Mouse (Mus musculus): ENCODE results near the gene Defb45. TPM values are rescaled to one million over a fixed set of nuclear protein-coding genes. Genes with fewer than 3 reads are reported as not detected.
A peak's percentile ranks its signal among the peaks of the same experiment; 100 is the strongest.

The Defb45 gene
- total RNA-seq (2021) = not detected
- long read RNA-seq = 0 reads

DNA sequence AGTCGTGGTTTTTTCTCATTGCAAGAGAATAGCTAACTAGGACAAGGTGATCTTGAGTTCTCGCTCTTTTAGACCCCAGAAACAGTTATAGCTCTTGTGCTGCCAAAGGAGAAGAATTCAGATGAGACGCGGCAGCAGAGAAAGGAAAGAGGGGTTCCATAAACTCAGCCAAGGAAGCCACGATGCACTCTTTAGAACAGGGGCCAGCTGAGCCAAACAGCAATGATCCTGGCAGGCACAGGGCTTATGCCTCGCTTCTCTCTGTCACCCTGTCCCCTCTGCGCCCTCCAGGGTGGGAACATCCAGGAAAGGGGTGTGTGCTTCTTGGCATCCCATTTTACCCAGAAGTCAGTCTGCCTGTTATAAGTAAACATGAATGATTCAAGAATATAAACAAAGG lies at the start of gene Defb45:
TSS of gene Defb45 (minus strand) at position 101 of the 400 bp plus-strand sequence.
- no peak for DNase-seq (ENCODE audit: low spot score in 2 of 2)

DNA sequence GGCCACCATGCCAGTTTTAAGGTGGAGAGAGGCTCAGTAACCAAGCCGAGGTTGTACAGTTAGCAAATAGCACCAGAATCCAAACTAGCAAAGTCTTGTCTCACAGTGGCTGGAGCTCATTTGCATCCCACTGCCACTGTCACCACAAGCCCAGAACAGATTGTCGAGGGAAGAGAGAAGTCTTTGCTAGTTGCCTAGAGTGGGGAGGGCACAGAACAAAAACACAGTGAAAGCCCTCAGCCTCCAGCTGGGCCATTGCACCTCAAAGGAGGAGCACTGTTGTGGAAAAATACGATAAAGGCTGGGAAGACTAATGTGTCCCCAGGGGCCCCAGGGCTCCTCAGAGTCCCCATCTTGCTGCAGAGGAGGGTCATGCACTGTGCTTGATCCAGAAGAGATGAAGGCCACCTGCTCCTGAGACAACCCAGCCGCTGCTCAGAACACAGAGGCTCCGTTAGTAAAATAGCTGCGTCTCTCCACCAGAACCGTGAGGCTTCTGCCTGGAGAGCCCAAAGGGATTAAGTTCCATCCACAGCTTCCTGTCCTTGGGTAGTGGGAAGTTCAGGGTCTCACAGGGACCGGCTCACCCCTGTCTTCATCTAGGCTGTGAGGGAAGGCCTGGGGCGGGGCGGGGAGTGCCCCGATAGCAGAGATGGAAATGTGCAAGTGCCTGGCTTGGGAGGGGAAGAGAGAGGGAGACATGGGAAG lies 40.4 kb upstream of the Defb45 start:
- no peak for DNase-seq (ENCODE audit: low spot score in 2 of 2)

DNA sequence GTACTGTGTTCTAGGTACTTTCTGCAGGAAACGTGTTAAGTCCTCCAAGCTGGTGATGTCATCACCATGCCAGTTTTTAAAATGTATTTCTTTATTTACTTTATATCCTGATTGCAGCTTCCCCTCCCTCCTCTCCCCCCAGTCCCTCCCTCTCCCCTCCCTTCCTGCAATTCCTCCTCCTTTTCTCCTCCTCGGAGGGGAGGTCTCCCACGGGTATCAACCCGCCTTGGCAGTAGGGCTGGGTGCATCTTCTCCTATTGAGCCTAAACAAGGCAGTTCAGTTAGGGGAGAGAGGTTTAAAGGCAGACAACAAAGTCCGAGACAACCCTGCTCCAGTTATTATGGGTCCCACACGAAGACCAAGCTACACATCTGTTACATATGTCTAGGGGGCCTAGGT lies 39.7 kb upstream of the Defb45 start:
- DNase-seq (ENCODE audit: low spot score in 2 of 2) = no peak

DNA sequence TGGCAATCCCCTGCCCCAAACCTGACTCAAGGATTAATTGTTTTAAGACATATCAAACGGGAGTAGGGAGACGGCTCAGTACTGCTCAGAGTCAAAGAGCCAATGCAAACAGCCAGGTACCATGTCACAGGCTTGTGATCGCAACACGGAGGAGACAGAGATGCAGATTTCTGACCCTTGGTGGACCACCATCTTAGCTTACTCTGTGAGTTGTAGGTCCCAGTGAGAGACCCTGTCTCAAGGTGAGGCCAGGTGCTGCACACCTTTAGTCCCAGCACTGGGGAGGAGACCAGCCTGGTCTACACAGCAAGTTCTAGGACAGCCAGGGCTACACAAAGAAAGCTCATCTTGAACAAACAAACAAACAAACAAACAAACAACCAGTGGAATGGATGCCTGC lies 38.2 kb upstream of the Defb45 start:
- no peak for DNase-seq (ENCODE audit: low spot score in 2 of 2)

DNA sequence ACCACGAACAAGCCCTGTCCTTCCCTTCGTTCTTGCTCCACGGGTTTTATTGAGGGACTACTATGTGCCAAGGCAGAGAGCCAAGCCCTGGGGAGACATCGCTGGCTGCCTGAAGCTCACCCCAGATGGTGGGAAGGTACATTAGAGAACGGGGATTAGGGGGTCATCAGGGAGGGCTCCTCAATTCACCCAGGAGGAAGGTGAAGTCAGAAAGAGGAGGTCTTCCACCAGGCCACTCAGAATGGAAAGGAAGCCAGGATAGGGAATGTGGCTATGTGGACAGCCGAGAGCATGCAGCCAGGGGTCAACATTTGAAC lies 37.8 kb upstream of the Defb45 start:
- no peak for DNase-seq (ENCODE audit: low spot score in 2 of 2)

DNA sequence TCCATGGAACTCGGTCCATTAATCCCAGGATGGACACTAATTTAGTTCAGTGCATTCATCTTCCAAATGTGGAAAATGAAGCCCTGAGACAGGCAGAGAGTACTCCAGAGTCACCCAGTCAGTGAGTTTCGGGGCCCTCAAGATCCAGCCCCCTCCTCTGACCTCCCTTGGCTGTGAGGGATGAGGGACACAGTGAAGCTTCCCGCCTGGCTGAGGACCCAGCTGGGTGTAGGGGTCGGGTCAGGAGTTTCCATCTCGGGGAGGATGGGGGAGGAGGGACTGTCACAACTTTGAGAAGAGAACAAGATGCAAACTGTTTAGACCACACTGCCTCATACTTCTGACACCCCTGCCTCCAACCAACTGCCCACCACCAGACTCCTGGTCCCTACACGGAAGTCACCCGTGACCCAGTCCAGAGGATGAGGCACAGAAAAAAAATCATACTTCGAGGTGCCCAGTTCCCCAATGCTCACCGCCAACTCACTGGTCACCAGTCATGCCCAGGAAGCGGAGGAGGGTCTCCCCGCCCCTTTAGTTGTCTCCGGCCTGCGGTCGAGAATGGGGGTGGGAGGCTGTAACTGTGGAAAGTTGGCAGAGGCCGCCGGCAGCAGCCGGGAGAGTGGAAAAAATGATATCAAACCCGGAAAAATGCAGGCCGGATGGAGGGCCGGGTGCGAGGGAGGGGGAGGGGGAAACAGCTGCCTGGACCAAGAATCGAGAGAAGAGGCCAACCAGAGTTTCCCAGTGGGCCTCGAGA lies 37.2 kb upstream of the Defb45 start:
- no peak for DNase-seq (ENCODE audit: low spot score in 2 of 2)

DNA sequence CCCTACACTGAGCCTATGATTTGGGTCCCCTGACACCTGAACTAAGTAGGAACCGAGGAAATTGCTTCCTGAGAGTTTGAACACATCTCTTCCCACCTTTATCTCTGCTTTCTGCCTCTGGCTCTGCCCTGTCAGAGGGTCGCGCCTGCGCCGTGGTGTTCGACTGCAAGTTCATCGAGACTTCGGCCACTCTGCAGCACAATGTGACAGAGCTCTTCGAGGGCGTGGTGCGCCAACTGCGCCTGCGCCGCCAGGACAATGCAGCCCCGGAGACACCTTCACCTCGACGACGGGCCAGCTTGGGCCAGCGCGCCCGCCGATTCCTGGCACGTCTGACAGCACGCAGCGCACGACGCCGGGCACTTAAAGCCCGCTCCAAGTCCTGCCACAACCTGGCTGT lies 35.1 kb upstream of the Defb45 start:
- DNase-seq (ENCODE audit: low spot score in 2 of 2) = no peak

DNA sequence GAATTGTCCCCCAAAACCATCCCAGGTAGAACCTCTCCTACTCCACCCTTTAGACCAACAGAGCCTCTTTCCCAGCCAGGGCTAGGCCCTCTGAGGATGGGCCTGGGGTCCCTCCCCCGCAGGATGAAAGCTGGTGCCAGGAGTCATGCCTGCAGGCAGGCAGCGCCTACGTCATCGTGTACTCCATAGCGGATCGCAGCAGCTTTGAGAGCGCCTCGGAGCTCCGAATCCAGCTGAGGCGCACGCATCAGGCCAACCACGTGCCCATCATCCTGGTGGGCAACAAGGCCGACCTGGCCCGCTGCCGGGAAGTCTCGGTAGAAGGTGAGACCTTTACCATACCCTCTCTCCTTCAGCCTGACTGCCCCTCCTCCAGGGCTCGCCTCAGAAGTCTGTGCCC lies 34.1 kb upstream of the Defb45 start:
- no peak for DNase-seq (ENCODE audit: low spot score in 2 of 2)

DNA sequence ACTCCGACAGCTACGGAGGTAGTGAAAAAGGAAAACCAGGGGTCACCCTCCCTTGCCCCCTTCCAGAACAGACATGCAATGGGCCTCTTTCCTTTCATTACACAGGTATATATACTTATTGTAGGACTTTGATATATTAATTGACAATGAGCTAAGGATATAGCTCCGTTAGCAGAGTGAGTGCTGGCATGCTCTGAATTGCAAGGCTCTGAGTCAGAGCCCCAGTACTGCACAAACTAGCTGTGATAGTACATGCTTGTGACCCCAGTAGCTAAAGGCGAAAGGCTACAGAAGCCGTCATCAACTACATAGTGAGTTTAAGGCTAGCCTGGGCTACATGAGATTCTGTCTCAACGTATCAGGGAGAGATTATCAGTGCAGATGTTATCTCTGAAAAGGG lies 30.7 kb upstream of the Defb45 start:
- no peak for DNase-seq (ENCODE audit: low spot score in 2 of 2)

DNA sequence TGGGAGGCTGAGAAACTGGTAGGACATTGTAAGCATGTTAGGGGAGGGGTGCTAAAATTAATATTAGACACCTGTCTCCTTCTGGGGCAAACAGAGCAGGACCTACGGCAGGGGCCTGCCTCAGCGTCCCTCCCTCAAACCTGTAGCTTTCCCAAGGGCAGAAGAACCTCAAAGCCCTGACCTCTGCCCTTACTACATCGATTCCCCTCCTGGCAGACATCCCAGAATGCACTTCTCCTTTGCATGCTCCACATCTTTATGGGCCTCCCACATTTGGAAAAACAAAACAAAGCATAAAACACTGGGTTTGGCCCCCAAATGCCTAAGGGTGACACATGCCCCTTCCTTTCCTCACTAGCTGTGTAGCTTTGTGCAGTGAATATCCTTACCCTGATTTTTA lies 30.0 kb upstream of the Defb45 start:
- DNase-seq (ENCODE audit: low spot score in 2 of 2) = no peak

DNA sequence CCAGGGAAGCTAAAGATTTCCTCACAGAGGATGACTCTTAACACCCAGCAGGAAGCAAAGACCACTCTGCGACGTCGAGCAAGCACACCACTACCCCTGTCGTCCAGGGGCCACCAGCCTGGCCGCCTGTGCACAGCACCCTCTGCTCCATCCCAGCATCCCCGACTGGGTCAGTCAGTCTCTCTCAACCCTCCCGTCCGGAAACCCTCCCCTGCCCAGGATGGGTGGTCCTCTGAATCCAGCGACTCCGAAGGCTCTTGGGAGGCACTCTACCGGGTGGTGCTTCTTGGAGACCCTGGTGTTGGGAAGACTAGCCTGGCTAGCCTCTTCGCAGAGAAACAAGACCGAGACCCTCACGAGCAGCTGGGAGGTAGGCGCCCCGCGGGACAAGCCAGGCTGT lies 28.9 kb upstream of the Defb45 start:
- DNase-seq (ENCODE audit: low spot score in 2 of 2) = no peak

DNA sequence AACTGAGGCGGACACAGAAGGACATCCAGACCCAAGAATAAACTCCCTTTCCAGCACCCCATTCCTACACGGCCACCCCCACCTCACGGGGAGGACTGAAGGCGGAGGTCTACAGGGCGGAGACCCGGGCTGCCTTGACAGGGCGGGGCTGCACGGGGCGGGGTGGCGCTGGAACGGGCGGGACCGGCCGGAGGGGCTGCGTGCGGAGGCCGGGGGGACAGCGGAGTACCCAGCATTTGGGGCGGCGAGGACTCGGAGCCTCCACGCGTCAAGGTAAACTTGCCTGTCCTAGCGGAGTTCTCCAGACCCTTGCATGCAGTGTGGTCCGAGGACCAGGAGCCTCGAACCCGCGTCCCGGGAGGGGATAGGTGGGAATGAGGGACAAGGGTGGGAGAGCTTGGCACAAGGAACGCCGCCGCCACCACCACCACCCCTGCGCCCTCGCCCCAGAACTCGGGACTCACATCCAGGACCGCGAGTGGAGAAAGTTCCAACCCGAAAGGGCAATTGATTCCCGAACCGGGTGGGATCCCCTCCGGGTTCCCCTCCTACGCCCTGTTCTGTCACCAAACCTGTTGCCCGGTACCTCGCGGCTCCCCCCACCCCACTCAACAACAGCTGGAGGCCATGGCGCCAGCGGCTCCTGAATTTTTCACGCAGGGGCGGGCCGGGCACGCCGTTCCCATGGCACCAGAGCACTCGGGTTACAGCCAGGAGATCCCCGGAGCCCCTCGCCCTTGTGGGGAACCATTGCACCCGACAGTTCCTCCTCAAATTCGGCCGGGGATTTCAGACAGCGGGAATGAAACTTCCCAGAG lies 27.8 kb upstream of the Defb45 start, which contains the start of gene Rem1:
TSS of gene Rem1 (plus strand) at position 178 of the 818 bp plus-strand sequence.
- no peak for DNase-seq (ENCODE audit: low spot score in 2 of 2)

DNA sequence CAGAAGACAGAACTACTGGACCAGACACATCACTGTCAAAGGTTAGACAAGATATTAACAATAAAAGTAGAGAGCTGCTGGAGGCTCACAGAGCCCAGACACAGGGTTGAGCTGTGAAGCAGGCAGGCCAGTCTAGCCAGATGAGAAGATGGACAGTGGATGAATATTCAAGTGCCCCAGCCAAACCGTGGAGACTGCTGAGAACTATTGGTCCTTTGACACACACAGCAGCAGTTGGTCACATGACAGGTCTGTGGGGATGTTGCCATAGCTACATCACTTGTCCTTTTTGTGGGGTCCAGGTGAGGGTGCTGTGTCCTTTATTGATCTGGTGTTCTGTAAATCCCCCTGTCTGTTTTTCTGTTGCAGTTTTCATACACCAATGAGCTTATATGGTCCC lies 26.1 kb upstream of the Defb45 start:
- DNase-seq (ENCODE audit: low spot score in 2 of 2) = no peak

DNA sequence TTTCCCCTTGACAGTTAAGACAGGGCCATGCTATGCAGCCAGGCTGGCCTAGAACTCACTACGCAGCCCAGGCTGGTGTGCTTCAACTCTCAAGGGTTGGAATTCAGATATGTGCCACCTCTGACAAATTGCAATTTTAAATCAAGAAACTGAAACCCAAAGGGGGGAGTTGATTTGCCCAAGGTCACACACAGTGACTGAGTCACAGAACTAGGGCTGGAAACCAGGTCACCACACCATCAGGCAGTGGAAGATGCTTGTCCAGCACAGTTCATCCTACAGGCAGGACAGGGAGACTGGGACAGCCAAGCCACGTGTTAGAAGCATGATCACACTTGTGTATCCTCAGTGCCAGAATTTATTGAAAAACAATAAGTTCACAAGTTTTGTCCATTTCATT lies 25.4 kb upstream of the Defb45 start:
- no peak for DNase-seq (ENCODE audit: low spot score in 2 of 2)

DNA sequence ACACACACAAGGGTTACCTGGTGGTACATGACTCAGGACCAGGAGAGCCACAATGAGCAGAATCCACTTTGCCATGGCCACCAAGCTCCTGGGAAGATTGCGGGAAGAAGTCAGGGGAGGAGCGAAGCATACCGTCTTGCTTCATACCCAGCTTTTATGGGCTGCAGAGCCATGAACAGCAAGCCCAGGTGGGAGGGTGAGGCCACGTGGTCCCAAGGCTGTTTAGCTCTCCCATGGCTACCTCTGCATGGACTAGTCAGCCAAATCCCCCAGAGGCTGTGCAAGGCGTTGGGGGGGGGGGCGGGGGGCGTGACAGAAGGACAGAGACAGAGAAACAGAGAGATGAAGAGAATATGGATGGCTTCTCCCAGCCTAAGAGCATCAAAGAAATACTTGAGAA lies 23.8 kb upstream of the Defb45 start, which contains the start of gene Defb25:
TSS of gene Defb25 (minus strand) at position 101 of the 400 bp plus-strand sequence.
- DNase-seq (ENCODE audit: low spot score in 2 of 2) = no peak

DNA sequence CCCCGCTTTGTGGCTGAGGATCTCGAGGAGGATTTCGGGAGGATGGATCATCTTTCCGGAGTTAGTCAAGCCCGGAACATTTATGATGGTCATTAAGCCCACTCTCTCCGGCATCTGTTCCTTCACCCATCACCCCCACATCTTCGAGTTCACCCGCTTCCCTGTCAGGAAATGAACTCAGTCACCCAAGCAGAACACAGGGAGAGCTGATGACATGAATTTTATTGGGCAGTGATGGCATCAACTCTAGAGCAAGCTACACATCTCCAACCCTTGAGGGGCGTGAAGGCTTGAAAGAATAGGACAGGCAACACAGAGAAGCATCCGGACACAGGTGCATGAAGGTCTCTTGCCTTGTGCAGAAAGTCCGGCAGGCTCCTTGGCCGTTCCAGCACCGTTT lies 23.0 kb upstream of the Defb45 start:
- no peak for DNase-seq (ENCODE audit: low spot score in 2 of 2)

DNA sequence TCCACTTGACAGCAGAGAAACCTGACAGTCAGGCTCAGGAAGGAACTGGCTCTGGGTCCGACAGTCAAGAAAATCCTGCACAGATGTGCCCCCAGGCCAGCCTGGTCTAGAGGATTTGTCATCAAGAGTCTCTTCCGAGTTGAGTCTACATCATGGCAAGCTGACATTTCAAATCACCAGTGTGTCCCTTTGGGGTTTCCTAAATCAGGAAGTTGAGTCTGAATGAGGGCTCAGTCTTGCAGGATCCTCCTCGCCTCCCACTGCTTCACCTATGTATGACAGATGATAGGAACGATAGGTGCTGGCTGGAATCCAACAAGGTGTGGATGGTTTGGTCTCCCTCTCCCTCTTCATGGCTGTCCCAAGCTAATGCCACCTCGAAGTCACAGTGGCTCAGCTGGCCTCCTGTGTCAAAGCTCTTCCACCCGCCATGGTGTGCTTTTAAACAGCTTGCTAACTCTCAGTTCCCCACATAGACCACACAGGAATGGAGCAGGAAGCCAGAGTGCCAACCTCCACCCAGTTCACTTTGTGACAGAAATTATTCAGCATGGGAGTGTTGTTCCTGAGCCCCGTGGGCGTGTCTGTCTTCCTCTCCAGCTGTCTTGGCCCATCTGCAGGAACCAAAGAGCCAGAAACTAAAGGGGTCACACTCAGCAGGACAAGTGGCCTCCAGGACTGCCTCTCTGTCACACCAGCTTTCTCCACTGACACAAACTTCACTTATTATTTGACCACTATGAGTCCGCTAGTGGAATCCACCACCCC lies 21.4 kb upstream of the Defb45 start:
- DNase-seq (ENCODE audit: low spot score in 2 of 2) = no peak

DNA sequence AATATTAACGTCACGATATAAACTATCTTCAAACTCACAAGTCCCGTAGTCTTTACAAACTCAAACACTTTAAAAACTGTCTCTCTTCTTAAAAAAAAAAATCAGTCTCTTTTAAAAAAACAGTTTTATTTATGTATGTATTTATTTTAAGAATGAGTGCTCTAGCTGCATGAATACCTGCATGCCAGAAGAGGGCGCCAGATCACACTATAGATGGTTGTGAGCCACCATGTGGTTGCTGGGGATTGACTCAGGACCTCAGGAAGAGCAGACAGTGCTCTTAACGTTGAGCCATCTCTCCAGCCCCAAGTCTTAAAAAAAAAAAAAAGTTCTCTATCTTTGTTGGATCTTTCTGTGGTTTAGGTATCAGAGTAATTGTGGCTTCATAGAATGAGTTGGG lies 18.2 kb upstream of the Defb45 start:
- DNase-seq (ENCODE audit: low spot score in 2 of 2) = no peak

DNA sequence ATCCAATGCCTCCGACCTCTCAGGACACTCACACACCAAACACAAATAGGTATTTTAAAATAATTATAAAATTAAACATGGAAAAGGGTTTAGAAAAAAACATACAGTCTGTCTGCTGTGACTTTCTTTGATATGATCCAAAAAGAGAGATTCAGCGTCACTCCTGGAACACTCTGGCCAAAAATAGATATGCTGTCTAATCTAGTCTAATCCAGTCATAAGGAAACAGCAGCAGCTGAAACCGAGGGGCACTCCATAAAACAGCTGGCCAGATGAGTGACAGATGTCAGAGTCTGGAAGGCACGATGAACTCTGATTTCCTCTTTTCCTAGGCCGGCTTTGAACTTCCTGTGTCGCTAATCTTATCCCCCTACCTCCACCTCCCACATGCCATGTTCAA lies 17.3 kb upstream of the Defb45 start:
- no peak for DNase-seq (ENCODE audit: low spot score in 2 of 2)

DNA sequence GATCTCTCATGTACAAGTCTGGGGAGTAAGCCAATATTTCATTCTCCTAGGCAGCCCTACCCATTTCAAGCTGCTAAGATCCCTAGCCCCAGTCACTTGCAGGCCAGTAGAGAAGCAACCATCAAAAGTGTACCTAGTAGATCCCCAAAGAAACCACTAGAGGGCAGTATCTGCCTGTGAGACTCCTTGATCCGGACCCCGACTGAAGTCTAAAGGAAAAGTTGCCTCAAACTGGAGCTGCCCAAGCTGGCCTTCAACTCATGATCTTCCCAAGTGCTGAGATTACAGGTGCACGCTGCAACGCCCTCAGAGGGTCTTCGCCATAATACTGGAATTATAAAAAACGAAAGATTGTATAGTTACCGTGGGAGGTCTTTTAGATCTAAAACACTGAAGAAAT lies 16.4 kb upstream of the Defb45 start:
- DNase-seq (ENCODE audit: low spot score in 2 of 2) = peak; percentile 61 to 67

DNA sequence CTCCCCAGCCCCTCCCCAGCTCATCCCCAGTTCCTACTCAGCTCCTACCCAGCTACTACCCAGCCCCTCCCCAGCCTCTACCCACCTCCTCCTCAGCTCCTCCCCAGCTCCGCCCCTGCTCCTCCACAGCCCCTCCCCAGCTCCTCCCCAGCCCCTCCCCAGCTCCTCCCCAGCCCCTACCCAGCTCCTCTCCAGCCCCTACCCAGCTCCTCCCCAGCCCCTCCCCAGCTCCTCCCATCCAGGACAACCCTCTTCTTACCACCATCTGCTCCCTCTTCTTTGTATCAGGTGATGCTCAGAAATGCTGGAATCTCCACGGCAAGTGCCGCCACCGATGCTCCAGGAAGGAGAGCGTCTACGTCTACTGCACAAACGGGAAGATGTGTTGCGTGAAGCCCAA lies 13.0 kb upstream of the Defb45 start:
- no peak for DNase-seq (ENCODE audit: low spot score in 2 of 2)
